Mouse (Mus musculus): ENCODE results near the gene Riox1. TPM values are rescaled to one million over a fixed set of nuclear protein-coding genes. Genes with fewer than 3 reads are reported as not detected.
A peak's percentile ranks its signal among the peaks of the same experiment; 100 is the strongest.

Riox1 gene
- polyA plus RNA-seq, 1 experiment from 2014 or later = 6.9 TPM

DNA sequence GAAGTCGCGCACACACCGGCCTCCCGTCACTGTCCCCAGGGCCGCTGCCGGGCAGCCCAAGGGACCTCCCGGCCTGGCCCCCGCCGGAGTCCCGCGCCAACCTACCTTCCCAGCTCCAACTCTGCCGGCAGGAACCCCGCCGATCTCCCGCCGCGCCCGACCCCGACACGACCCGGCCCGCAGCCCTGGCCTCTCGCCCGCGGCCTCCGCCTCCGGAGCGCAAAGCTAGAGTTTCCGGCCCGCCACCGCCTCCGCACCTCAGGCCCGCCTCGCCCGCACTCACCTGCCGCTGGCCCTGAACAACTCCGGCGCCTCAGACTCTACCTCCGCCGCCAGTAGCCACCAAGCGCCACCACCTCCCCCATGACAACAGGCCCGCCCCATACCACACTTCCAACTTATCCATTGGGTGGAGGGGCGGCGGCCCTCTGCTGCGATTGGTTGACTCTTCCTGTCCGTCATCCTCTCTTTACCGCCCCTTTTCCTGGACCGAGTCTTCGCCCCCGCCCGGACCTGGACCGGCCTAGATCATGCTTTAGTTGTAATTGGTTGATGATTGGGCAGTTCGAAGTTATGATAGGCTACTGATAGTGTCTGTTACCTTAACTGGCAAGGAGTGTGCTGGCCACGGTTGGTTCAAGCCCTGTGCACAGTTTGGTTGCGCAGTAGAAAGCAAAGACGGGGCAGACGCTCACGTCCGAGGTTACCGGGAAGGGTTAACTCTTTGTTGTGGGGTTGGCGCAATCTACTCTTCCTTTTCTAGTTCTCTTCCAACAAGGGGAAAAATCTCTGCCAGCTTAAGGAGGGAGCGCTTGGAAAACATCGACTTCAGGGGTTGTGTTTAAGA, 28.6 kb upstream of the Riox1 start, which contains the start of gene Numb:
Gene Numb (minus strand): TSS at position 400 of the 847 bp plus-strand sequence.
- peak within 1 kb of the TSS; percentile 98 for H3K4me3 ChIP-seq (ENCODE audit: low read depth, low read length)
- peak within 1 kb of the TSS; percentile 94 for H3K9ac ChIP-seq (ENCODE audit: low read length)
- DNase-seq (ENCODE audit: low spot score) (peak; percentile 99), ATAC-seq (ENCODE audit: low FRiP score, low TSS enrichment) (peak; percentile 100)
- H3K27ac ChIP-seq (replicated peaks) = peak within 1 kb of the TSS; percentile 91
- H3K27me3 ChIP-seq (ENCODE audit: control insufficient read depth, insufficient read depth, low read length) = no peaks in the 10 kb centered on the region
- WGBS = under 1% methylated on average over 56 of the region's 63 CpGs
- H3K4me2 ChIP-seq (replicated peaks; ENCODE audit: low read depth) = peak within 1 kb of the TSS; percentile 78
- TF ChIP-seq EP300 (optimal IDR thresholded peaks at IDR 0.05) (no peak), CTCF (IDR thresholded peaks at IDR 0.05; ENCODE audit: low read depth) (no peak)
- H3K36me3 ChIP-seq (ENCODE audit: control insufficient read depth, insufficient read depth, low read length) = no peaks in the 10 kb centered on the region
- H3K9me3 ChIP-seq (ENCODE audit: control insufficient read depth, low read length) = no peaks in the 10 kb centered on the region
- H3K4me1 ChIP-seq (replicated peaks; ENCODE audit: control insufficient read depth, insufficient read depth) = no peaks in the 10 kb centered on the region

DNA sequence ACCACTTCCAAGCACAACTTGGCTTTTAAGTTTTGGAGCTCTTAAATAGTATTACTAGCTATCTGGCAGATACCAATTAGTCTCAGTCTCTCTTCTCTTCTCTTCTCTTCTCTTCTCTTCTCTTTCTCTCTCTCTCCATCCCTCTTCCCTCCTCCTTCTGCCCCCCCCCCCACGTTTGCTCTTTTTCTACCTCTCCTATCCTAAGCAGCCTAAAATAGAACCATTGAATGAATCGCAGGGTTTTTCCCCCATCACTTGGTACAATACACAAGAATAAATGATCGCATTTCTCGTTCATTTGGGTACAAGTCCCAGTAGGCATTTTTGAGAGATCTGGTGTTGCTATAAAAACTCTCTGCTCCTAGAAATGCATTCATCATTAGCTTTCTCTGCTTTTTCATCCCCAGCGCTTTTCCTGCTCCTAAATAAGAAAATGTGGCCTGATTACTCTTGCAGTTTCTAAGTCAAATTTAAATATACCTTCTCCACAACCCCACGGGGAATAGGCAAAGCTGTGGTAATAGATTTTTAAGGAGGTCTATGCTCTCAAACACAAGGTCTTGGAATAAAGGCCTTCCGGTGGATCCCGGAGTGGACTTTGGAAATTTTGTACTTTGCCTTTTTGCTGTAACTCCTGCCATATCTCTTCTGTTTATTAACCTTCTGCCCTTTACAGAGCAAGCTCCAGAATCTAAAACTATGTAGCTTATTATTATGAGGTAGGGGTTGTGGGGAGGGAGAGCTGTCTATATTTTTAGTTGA, 27.5 kb upstream of the Riox1 start:
- H3K9ac ChIP-seq (ENCODE audit: low read length) = peak overlapping the region; percentile 64
- H3K36me3 ChIP-seq (ENCODE audit: control insufficient read depth, insufficient read depth, low read length) = no peaks in the 10 kb centered on the region
- no peaks in the 10 kb centered on the region for H3K27me3 ChIP-seq (ENCODE audit: control insufficient read depth, insufficient read depth, low read length)
- H3K4me3 ChIP-seq (ENCODE audit: low read depth, low read length) = peak overlapping the region; percentile 98
- no peaks in the 10 kb centered on the region for H3K4me1 ChIP-seq (replicated peaks; ENCODE audit: control insufficient read depth, insufficient read depth)
- H3K27ac ChIP-seq (replicated peaks) = peak overlapping the region; percentile 69
- no peak for TF ChIP-seq CTCF (IDR thresholded peaks at IDR 0.05; ENCODE audit: low read depth)
- no peak for DNase-seq (ENCODE audit: low spot score)
- H3K4me2 ChIP-seq (replicated peaks; ENCODE audit: low read depth) = peak overlapping the region; percentile 50
- ATAC-seq (ENCODE audit: low FRiP score, low TSS enrichment) = no peak
- 24% methylated on average over 8 of the region's 8 CpGs for WGBS
- no peaks in the 10 kb centered on the region for H3K9me3 ChIP-seq (ENCODE audit: control insufficient read depth, low read length)

DNA sequence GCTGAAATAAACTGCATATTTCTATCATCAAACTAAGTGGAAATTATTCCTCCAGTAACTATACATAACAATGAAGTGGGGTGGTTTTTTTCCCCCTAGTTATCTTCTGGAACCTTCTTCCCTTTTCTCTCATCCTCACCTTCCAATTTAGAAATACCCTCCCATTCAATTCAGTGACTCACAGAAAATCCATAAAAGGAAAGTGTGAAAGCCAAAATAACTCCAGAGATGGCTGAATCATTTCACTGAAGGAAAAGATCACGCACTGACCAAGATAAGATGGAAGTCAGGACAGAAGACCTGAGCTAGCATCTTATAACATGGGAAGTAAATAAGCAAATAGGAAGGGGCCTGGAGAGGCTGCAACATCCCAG, 26.9 kb upstream of the Riox1 start:
- no peaks in the 10 kb centered on the region for H3K36me3 ChIP-seq (ENCODE audit: control insufficient read depth, insufficient read depth, low read length)
- ATAC-seq (ENCODE audit: low FRiP score, low TSS enrichment) (no peak), DNase-seq (ENCODE audit: low spot score) (no peak)
- no peaks in the 10 kb centered on the region for H3K9me3 ChIP-seq (ENCODE audit: control insufficient read depth, low read length)
- no peak overlapping the region for H3K4me2 ChIP-seq (replicated peaks; ENCODE audit: low read depth)
- no peak overlapping the region for H3K9ac ChIP-seq (ENCODE audit: low read length)
- no peak overlapping the region for H3K4me3 ChIP-seq (ENCODE audit: low read depth, low read length)
- no peaks in the 10 kb centered on the region for H3K4me1 ChIP-seq (replicated peaks; ENCODE audit: control insufficient read depth, insufficient read depth)
- no peak for TF ChIP-seq EP300 (optimal IDR thresholded peaks at IDR 0.05)
- H3K27me3 ChIP-seq (ENCODE audit: control insufficient read depth, insufficient read depth, low read length) = no peaks in the 10 kb centered on the region
- H3K27ac ChIP-seq (replicated peaks) = no peak overlapping the region
- 63% methylated on average over 1 of the region's 1 CpGs for WGBS

- ATAC-seq (ENCODE audit: low FRiP score, low TSS enrichment) (no peak), DNase-seq (ENCODE audit: low spot score) (no peak)
- no peak overlapping the region for H3K4me3 ChIP-seq (ENCODE audit: low read depth, low read length)
- H3K4me2 ChIP-seq (replicated peaks; ENCODE audit: low read depth) = no peak overlapping the region
- no peak overlapping the region for H3K27ac ChIP-seq (replicated peaks)
- H3K27me3 ChIP-seq (ENCODE audit: control insufficient read depth, insufficient read depth, low read length) = no peaks in the 10 kb centered on the region
- H3K4me1 ChIP-seq (replicated peaks; ENCODE audit: control insufficient read depth, insufficient read depth) = no peaks in the 10 kb centered on the region
- H3K9me3 ChIP-seq (ENCODE audit: control insufficient read depth, low read length) = no peaks in the 10 kb centered on the region
- WGBS = 81% methylated on average over 3 of the region's 3 CpGs
- H3K9ac ChIP-seq (ENCODE audit: low read length) = no peak overlapping the region
- H3K36me3 ChIP-seq (ENCODE audit: control insufficient read depth, insufficient read depth, low read length) = no peaks in the 10 kb centered on the region
- TF ChIP-seq EP300 (optimal IDR thresholded peaks at IDR 0.05) (no peak), CTCF (IDR thresholded peaks at IDR 0.05; ENCODE audit: low read depth) (no peak)
These were observed 26.1 kb upstream of the Riox1 start for GRCm38 (mm10) chr12:83924332-83924731.

GRCm38 (mm10) chr12:83925160-83925703, 25.2 kb upstream of the Riox1 start:
- no peak for TF ChIP-seq EP300 (optimal IDR thresholded peaks at IDR 0.05)
- no peak for TF ChIP-seq CTCF (IDR thresholded peaks at IDR 0.05; ENCODE audit: low read depth)
- Histone ChIP-seq H3K36me3 (ENCODE audit: control insufficient read depth, insufficient read depth, low read length) (no peaks in the 10 kb centered on the region), H3K27me3 (ENCODE audit: control insufficient read depth, insufficient read depth, low read length) (no peaks in the 10 kb centered on the region), H3K4me3 (ENCODE audit: low read depth, low read length) (no peak overlapping the region), H3K9me3 (ENCODE audit: control insufficient read depth, low read length) (no peaks in the 10 kb centered on the region), H3K4me1 (replicated peaks; ENCODE audit: control insufficient read depth, insufficient read depth) (no peaks in the 10 kb centered on the region), H3K27ac (replicated peaks) (no peak overlapping the region), H3K9ac (ENCODE audit: low read length) (no peak overlapping the region), H3K4me2 (replicated peaks; ENCODE audit: low read depth) (no peak overlapping the region)
- ATAC-seq (ENCODE audit: low FRiP score, low TSS enrichment) = no peak
- DNase-seq (ENCODE audit: low spot score) = peak; percentile 58
- WGBS = 60% methylated on average over 7 of the region's 7 CpGs
